Mouse (Mus musculus) thymus, postnatal 4 days (tissue): ENCODE data around the gene Zmym3.

ENCODE experiments used
- DNase-seq: peaks from one replicate; pipeline ENCODE4 v3.0.0; 2021

The Zmym3 gene

DNA sequence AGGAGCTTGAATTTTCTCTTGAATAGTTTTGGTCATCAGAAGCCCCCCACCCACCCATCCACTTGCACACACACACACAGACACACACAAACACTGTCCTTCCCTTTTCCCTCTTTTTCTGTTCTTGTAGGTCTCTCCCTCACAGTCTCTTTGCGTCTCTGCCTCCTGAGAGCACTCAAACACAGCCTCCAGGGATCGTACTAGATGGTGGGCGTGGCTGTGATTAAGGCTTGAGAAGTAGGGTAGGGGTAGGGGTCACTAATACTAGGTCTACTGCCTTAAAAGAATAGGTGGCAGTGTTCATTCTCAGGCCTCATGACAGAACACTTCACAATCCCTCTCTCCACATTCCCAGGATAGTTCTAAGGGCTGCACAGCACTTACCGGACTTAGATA lies at the start of gene Zmym3:
Gene Zmym3, minus strand, starts transcription at position 150 of the 396 bp plus-strand sequence.
- no peak for DNase-seq

DNA sequence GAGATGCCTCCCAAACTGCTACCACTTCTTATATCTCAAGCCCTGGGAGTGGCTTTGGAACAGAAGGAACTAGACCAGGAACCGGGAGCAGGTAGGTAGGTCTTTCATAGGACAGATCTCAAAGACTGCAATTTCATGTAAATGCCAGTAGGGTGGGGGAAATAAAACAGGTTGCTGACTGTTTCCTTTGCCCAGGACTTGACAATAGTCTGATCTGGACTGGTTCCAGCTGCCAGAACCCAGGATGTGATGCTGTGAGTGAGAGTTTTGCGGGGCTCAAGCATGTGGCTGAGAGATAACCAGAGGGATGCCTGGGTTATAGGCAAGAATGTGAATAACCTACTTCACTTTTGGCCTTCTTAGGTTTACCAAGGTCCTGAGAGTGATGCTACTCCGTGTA lies 30.9 kb upstream of the Zmym3 start:
- no peak for DNase-seq

DNA sequence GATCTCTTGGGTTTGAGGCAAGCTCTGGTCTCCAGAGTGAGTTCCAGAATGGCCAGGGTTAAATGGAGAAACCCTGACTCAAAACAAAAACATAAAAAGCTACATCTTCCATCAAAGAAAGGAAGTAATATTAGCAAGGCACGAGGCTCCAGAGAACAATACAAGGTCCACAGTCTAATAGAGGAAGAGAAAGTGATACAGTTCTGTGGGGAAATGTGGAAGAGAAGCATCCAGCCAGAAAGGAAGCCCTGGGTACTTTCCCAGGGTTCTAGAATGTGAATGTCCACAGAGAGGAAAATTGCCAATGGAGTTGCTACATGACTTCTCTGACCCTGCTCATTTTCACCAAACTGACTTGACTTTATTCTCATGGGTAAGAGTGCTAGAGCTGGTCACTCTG lies 30.5 kb upstream of the Zmym3 start:
- DNase-seq, result no peak

DNA sequence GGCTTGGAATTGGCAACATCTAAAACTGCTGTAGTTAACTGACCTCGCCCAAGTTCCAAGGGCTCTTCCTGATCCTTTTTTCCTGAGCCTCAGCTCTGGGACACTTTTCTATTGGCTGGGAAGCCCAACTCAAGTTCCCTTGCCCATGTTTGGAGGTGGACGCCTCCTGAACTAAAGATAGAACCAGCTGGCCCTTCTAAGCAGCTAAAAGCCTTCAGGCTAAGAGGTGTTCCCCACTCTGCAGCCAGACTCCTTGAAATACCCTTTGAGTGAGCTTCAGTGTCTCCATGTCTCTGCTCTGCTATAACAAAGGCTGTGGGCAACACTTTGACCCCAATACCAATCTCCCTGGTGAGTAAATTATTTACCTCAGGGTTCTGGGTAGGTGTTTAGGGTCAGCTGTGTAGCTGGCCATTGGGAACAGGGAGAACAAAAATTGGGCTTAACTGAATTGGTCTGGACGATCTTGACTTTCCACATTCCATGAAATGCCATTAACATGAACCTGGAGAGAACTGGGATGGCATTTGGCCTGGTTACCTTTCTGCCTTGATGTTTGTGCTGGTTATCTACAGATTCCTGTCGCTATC lies 28.3 kb upstream of the Zmym3 start, which contains the start of gene Itgb1bp2:
Gene Itgb1bp2, plus strand, starts transcription at position 203 of the 590 bp plus-strand sequence.
- DNase-seq, result no peak

DNA sequence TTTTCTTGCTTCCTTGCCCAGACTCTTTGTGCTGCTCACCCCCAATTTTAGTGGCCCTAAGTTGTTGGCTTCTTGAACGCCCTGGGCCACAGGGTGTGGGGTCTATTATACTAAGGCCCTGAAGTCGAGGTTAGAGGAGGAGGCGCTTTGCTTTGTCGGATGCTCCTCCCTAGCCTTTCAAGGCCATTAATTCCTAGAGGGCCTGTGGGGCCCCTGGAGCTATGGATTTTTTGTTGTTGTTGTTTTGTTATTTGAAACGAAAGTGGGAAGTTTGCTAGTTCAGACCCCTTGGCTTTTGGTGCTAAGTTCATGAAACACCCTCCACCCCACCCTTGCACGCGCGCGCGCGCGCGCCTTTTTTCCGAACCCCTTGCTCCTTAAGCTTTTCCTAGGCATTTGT lies 9.3 kb upstream of the Zmym3 start:
- DNase-seq, result peak; percentile 53

DNA sequence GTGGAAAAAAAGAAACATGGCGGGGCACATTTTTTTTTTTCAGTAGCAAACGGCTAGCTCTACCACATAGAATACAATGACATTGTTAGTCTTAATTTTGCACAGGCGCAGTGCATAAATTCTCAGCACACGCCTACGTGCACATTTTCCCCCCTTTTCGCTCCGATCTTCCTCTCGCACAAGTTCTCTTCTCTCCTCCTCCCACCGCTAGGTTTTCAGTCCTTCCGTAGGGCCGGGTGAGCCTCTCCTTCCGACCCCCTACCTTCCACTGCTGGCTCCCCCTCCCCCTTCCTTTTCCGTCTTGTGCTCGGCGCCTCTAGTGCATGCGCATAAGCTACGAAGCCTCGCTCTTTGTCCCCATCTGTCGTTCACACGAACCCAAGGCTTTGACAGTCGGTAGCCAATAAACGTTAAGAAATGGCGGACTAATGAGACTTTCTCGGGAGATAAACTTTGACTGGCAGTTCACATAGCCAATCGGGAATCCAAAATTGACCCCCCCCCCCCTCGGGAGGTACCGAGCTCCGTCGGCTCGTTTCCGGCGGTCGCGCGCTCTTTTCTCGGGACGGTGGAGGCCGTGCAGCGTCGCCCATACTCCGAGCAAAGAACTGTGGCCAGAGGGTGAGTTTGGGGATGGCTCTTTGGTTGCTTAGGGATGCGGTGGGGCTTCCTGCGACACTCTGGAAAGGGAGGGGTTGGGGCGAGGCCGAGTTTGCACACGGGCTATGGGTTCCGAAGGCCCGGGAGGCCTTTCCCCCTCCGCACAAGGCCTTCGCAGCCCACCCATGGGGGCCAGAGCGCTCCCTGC lies 8.7 kb upstream of the Zmym3 start, which contains the start of gene Nono:
Gene Nono, plus strand, starts transcription at position 177 of the 808 bp plus-strand sequence.
- peak; percentile 80 for DNase-seq

DNA sequence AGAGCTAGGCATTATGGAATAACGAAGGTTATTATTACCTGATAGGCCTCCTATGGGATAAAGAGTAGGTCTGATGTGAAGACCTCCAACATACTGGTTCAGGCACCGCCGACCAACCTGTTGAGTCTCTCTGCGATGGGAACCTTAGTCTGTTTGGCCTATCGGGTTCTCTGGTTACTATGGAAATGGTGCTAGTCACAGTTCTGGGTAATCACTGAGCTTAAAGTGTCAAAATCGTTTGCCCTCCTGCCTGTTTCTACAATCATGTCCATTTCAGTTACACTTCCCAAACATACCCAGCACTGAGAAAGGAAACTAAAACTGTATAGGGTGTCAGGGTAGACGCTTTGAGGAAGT lies 8.1 kb upstream of the Zmym3 start:
- DNase-seq, result peak; percentile 18

DNA sequence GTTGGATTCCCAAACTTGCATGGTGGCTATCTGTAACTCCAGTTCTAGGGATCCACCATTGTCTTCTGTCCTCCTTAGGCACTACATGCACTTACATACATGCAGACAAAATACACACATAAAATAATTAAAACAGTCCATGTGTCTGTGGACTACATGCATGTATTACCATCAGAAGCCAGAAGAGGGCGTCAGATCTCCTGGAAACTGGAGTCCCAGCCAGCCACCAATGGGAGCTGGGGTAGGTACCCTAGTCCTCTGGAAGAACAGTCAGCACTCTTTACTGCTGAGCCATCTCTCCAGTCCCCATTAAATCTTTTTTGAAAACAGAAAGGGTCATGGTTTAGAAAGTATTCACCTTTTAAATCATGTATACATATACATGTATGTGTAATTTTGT lies 7.1 kb upstream of the Zmym3 start:
- DNase-seq, result peak; percentile 30

DNA sequence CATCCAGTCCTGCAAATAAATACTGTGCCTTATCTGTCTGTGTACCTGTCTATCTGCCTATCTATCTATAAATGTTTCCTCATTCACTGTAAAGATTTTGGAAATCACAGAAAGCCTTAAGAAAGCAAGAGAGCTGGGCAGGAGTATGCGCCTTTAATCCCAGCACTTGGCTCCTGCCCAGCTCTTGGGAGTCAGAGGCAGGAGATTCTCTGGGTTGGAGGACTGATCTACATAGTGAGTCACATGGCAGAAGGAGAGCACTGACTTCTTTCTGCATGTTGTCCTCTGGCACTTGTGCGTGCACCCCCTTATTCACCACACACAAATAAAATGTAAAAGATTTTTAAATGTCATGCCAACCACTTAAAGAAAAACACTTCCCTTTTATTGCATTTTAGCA lies 2.8 kb upstream of the Zmym3 start:
- DNase-seq, result no peak

DNA sequence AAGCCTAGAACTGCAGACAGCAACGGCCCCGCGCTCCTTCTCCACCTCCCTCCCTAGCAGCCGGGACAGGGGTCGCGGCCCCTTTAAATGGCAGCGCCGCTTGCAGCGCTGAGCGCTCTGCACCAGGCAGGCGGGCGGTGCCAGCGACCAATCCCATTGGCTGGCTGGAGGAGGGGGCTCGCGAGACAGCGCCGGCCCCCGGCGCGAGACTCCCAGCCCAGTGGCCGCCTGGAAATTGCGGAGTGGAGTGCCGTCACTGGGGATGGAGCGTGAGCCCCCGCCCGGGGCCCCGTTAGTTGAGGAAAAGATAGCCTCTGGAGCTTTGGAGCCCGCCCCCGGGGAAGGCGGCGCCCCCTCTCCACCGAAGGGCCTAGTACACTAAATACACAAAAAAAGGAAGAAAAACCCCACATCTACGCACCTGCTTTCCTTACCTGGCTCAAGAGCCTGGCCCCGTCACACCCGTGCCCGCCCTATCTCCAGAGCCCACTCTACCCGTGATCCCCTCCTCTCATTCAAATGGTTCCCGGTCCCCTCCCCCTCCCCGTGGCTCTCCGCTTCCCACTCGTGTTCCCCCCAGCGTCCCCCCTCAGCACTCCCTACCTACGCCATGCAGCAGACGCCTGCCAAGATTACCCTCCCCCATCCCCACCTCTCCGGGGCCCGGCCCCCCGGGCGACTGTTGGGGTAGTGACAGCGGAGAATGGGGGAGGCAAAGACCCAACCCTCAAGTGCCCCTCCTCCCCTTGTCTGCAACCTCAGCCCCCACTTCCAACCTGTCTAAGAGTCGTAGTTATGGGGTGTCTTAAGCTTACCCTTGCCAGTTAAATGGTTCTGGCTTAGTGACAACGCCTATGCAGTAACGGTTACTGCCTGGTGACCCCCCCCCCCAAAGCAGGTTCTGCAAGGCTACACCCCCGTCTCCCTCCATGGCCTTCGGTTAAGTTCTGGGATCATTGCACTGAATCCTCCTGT lies 637 bp downstream of the Zmym3 start:
- peak; percentile 89 for DNase-seq

DNA sequence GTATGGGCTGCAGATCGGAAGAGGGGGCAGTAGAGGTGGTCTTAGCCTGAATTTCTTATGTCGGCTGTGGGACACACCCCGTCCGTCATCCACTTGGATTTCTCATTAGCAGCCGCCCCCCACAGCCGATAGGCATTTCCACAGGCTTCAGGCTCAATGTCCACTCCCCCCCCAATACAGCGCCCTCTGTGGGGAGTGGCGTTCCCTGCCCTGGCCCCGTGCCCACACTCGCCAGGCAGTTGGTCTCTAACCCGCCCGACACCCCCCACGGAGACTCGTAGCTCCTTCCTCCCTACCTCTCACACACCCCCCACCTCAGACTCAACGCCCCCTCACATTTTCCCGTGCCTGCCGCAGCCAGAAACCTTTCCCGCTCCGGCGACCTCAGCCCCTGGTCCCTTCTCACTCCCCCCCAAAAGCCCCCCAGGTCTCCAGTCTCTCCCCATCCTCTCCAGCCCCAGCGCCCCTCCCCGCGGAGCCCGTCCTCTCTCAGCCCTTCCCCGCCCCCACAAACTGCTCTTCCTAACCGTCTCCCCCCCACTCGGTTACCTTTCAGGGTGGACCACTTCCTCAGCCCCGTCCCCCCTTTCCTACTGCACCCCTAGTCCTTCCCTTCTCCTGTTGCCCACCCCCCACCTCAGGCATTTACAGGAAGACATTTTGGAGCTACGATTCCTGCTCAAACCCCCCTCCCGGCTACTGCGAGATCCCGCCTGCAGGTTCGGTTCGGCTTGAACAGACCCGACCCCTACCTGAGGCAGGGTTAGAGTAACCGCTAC lies 1.5 kb downstream of the Zmym3 start:
- peak; percentile 66 for DNase-seq

DNA sequence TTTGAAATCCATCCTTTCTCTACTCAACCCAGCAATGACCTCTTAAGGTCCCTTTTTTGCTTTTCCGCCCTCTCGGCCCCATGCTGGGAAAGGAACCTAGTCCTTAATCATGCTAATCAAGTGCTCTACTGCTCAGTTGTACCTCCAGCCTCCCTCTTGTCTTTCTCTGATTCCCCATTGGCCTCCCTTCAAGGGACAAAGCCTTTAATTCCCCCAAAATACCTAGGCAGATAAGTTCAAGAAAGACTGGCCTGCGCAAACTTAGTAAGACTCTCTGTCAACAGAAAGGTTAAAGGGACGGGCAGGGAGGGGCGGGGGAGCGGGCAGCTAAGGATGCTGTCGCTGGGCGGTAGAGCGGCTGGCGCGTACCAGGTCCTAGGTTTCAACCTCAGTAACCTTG lies 24.2 kb downstream of the Zmym3 start:
- no peak for DNase-seq

DNA sequence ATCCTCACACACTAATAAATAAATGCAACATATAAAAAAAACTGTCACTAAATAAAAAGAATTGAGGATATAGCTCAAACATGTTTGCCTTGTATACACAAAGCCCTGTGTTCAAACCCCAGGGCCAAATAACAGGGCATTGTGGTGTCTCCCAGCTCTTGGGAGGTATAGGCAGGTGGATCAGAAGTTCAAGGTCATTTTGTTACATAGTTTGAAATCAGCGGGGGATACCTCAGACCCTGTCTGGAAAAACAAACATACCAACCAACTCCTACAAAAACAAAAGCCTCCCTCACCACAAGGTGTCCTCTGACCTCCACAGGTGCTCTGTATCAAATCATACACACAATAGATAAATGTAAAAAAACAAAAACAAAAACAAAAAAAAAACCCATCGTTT lies 26.3 kb downstream of the Zmym3 start:
- no peak for DNase-seq

DNA sequence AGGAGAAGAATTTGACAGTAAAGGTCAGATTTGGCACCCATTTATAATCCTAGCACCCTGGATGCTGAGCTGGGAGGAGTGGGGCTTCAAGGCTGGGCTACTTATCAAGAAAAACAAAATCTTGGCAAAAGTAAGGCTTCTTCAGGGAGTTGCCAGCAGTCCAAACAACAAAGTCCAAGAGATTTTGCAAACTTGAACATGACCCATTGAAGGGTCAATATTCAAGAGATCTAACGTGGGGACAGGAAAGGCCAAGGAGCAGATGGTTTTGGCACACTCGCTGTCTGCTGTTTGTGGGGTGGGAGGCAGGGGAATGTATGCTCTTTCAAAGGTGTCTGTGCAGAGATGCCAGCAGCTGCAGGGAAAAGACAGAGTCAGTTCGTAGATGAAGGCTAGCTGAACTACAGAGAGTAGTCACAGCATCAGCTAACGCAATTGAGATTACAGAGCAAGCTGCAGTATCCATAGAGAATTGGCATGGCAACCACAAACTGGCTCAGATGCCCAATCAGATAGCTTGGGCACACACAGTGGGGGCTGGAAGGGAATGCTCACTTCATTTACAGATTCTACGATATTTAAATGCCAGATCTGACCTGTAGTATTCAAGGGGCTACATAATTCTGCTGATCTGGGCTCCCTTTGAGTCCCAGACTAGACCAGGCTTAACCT lies 31.6 kb downstream of the Zmym3 start:
- DNase-seq, result no peak

DNA sequence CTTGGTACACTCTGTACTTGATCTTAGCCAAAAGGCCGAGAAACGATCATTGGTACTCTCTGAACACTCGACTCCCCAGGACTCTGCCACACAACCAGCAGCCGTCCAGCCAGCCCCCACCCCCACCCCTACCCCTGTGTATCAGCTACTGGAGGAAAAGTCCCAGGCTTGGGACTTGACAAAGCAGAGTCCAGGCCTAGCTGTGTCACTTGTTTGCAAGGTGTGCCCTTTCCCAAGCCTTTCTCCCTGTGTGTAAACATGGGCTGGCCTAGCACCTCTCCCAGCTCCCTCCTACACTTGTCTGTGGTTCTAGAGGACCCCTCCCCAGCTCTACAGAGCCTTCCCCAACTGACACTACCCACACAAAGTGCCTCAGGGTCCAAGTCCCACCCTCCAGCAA lies 34.4 kb downstream of the Zmym3 start:
- no peak for DNase-seq

DNA sequence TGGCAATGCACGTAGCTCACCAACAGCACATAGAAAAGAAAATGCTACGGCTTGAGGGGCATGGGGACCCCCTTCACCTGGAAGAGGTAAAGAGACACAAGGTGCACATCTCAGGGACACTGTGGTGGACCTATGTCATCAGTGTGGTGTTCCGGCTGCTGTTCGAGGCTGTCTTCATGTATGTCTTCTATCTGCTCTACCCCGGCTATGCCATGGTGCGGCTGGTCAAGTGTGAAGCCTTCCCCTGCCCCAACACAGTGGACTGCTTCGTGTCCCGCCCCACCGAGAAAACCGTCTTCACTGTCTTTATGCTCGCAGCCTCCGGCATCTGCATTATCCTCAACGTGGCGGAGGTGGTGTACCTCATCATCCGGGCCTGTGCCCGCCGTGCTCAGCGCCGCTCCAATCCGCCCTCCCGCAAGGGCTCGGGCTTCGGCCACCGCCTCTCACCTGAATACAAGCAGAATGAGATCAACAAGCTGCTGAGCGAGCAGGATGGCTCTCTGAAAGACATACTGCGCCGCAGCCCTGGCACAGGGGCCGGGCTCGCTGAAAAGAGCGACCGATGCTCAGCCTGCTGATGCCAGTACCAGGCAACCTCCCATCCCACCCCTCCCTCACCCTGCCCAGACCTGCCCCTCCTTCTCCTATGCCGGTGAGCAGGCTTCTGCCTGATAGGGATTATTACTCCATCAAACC lies 36.1 kb downstream of the Zmym3 start:
- peak; percentile 16 for DNase-seq

DNA sequence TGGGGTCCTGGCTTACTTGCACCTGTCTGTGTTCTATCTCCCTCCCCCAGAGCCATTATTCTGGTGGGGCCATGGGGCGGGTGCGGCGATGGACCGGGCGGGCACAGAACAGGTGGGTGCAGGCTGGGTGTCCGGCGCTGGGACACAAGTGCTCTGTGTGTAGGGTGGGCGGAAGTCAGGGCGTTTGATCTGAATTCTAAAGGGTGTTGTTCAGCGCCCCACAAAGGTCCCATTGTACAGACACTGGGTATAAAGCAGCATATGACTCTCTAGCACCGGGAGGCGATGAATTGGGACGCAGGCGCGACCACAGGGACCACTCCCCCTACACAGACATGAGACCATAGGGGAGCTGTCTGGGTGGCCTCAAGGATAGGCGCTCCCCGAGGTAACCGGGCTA lies 37.2 kb downstream of the Zmym3 start:
- no peak for DNase-seq

DNA sequence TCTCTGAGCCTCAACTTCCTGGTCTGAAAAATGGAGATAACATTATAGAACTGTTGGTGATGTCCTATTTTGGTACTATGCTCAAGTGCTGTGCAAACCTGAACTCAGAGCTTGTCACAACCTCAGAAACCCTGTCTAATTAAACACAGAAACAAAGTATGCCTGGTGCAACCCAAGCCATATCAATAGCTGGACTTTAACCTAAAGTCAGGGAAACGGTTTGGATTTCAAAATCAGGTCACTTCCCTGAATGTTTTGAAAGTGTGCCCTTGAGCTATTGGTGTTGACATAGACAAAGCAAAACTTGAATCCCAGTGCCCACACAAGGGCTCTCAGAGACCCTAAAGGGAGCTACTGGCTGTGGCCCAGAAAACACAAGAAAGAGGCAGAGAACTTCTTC lies 40.9 kb downstream of the Zmym3 start:
- DNase-seq, result no peak

DNA sequence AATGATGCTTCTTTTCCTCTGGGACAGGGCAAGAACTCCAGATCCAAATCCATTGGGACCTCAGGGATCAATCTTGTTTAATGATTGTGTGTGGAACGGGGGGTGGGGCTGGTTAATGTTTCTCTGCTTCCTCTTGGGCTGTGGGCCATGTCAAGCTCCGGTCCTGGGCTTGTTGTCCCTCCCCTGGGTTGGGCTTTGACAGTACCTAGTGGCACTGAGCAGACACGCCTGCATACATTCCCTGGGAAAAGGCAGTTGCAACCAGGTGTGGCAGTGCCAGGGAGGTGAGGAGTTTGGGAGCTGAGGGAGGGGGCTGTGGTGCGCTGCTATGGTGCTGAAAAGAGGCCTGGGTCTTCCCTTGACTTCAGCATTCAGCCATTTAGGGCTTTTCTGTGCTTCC lies 43.6 kb downstream of the Zmym3 start:
- DNase-seq, result no peak

DNA sequence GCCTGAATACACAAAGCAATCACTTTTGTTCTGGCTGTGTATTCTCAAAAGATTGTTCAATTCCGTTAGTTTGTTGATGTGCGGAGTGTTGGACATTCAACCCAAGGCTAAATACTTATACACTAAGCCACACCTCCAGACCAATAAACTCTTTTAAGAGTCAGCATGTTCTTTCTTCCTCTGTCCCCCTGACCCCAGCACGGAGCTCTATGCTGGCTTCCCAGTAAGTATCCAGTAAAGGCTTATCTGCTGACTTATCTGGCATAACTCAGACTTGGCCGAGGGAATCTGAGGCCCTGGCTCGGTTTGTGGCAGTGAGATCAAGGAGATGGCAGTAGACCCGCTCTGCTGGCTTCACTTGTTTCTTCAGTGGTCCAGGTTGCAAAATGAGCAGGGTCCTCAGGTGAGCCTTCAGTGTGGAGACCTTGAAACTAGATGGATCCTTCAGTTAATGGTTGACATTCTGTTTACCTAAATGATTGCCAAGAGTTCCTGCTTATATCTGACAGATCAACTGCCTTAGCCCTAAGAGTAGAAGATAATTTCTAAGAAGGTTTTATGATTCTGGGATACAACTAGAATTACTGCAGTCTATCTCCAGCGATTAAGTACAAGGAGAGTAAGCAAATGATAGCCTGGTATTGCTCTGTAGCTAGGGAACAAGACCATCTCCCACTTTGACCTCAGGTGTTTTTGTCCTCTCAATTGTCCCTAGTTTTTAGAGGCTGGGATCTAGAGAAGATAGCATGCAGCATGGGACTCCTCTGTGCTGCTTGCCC lies 44.3 kb downstream of the Zmym3 start, which contains the start of gene Gjb1:
Gene Gjb1, plus strand, starts transcription at position 189 of the 779 bp plus-strand sequence.
- no peak for DNase-seq
